Mouse (Mus musculus) CH12.LX (cell line): ENCODE measurements around the gene Il1r2. TPM values are rescaled to one million over a fixed set of nuclear protein-coding genes. Genes with fewer than 3 reads are reported as not detected.

Experiments
- DNase-seq: peaks from one replicate; pipeline ENCODE4 v3.0.0-alpha.2; 2013; ENCODE audit errors: extremely low read depth
- H3K27ac ChIP-seq: 2 replicates; pipeline ENCODE4 v1.5.1; 2012; ENCODE audit warnings: low read depth, mild to moderate bottlenecking, control low read depth, moderate library complexity; ENCODE audit not compliant: insufficient read depth
- H3K27me3 ChIP-seq: replicated peaks from 2 replicates; pipeline ENCODE3; 2012; ENCODE audit warnings: inconsistent platforms
- H3K36me3 ChIP-seq, 2 experiments: replicated peaks in 1 of 2; 2 replicates each; pipeline versions ENCODE3 to v1.6.1; 2012; ENCODE audit warnings: inconsistent platforms in 1 of 2, low read length in 1 of 2, mild to moderate bottlenecking in 1 of 2, mixed read lengths in 1 of 2, moderate library complexity in 1 of 2; ENCODE audit not compliant: control insufficient read depth in 1 of 2, insufficient read depth in 1 of 2
- H3K4me1 ChIP-seq, 2 experiments: 2 replicates each; pipeline ENCODE4 v1.6.1; 2012; ENCODE audit warnings: inconsistent platforms in 1 of 2, moderate library complexity in 1 of 2; ENCODE audit not compliant: insufficient read depth in 2 of 2, control insufficient read depth in 1 of 2
- H3K4me2 ChIP-seq: 2 replicates; pipeline ENCODE4 v1.6.1; 2012; ENCODE audit warnings: low read depth, mild to moderate bottlenecking, control low read depth; ENCODE audit not compliant: poor library complexity, insufficient read depth, severe bottlenecking
- H3K4me3 ChIP-seq, 3 experiments: fragments of 150-350 bp in 1 of 3; sonication (generic) in 1 of 3; replicated peaks in 1 of 3; 2 replicates each; pipeline versions ENCODE3 to v1.5.1; 2011 to 2012; ENCODE audit warnings: low read depth in 2 of 3, low read length in 2 of 3, mild to moderate bottlenecking in 2 of 3, moderate library complexity in 2 of 3, control low read depth in 1 of 3, improper control_type of control experiment in 1 of 3, inconsistent platforms in 1 of 3, mixed read lengths in 1 of 3; ENCODE audit not compliant: poor library complexity in 1 of 3
- H3K79me2 ChIP-seq: replicated peaks from 2 replicates; pipeline ENCODE4 v1.6.1; 2012; ENCODE audit warnings: mild to moderate bottlenecking, moderate library complexity; ENCODE audit not compliant: control insufficient read depth, poor library complexity, insufficient read depth, severe bottlenecking; ENCODE audit errors: extremely low read depth
- H3K9ac ChIP-seq: 2 replicates; pipeline ENCODE4 v1.6.1; 2012; ENCODE audit warnings: low read depth, mild to moderate bottlenecking, control low read depth, moderate library complexity; ENCODE audit not compliant: insufficient read depth
- H3K9me3 ChIP-seq: replicated peaks from 2 replicates; pipeline ENCODE3; 2012; ENCODE audit warnings: low read length, inconsistent platforms, mixed read lengths
- BHLHE40 ChIP-seq: IDR thresholded peaks from 2 replicates; pipeline ENCODE4 v1.6.1; 2011; ENCODE audit warnings: mild to moderate bottlenecking, low read depth, low read length, improper control_type of control experiment
- CHD1 ChIP-seq: IDR thresholded peaks from 2 replicates; pipeline ENCODE4 v1.6.1; 2012; ENCODE audit warnings: low read depth, low read length, improper control_type of control experiment, inconsistent platforms
- CHD2 ChIP-seq: IDR thresholded peaks from 2 replicates; pipeline ENCODE4 v1.6.1; 2011; ENCODE audit warnings: low read length, improper control_type of control experiment
- CTCF ChIP-seq, 2 experiments: IDR thresholded peaks in 1 of 2; conservative IDR thresholded peaks in 1 of 2; 2 replicates each; pipeline ENCODE4 v1.5.1; 2011 to 2012; ENCODE audit warnings: low read depth in 2 of 2, low read length in 2 of 2, improper control_type of control experiment in 1 of 2, inconsistent platforms in 1 of 2, mild to moderate bottlenecking in 1 of 2, moderate library complexity in 1 of 2
- E2F4 ChIP-seq: IDR thresholded peaks from 2 replicates; pipeline ENCODE4 v1.6.1; 2011; ENCODE audit warnings: low read depth, low read length, improper control_type of control experiment; ENCODE audit not compliant: insufficient replicate concordance
- ELF1 ChIP-seq: IDR thresholded peaks from 2 replicates; pipeline ENCODE4 v1.6.1; 2014; ENCODE audit warnings: low read depth, mild to moderate bottlenecking, inconsistent platforms, low read length, improper control_type of control experiment
- EP300 ChIP-seq: IDR thresholded peaks from 2 replicates; pipeline ENCODE4 v1.6.1; 2011; ENCODE audit warnings: low read length, improper control_type of control experiment
- ETS1 ChIP-seq: conservative IDR thresholded peaks from 2 replicates; pipeline ENCODE4 v1.6.1; 2012; ENCODE audit warnings: low read depth, mild to moderate bottlenecking, inconsistent platforms, low read length, improper control_type of control experiment, moderate library complexity
- IRF4 ChIP-seq: IDR thresholded peaks from 2 replicates; pipeline ENCODE4 v1.6.1; 2014; ENCODE audit warnings: low read depth, mild to moderate bottlenecking, inconsistent platforms, low read length, improper control_type of control experiment
- JUND ChIP-seq: conservative IDR thresholded peaks from 2 replicates; pipeline ENCODE4 v1.6.1; 2011; ENCODE audit warnings: low read depth, low read length, improper control_type of control experiment
- MAFK ChIP-seq: IDR thresholded peaks from 2 replicates; pipeline ENCODE4 v1.6.1; 2011; ENCODE audit warnings: low read length, improper control_type of control experiment; ENCODE audit not compliant: insufficient replicate concordance
- MAZ ChIP-seq: IDR thresholded peaks from 2 replicates; pipeline ENCODE4 v1.6.1; 2012; ENCODE audit warnings: low read depth, mild to moderate bottlenecking, inconsistent platforms, low read length, improper control_type of control experiment, moderate library complexity
- MEF2A ChIP-seq: IDR thresholded peaks from 2 replicates; pipeline ENCODE4 v1.6.1; 2014; ENCODE audit warnings: low read depth, mild to moderate bottlenecking, inconsistent platforms, low read length, improper control_type of control experiment, borderline replicate concordance
- MXI1 ChIP-seq: IDR thresholded peaks from 2 replicates; pipeline ENCODE4 v1.6.1; 2011; ENCODE audit warnings: mild to moderate bottlenecking, low read depth, low read length, improper control_type of control experiment
- MYC ChIP-seq: IDR thresholded peaks from 2 replicates; pipeline ENCODE4 v1.6.1; 2011; ENCODE audit warnings: low read depth, mild to moderate bottlenecking, improper control_type of control experiment, low read length
- NELFE ChIP-seq: IDR thresholded peaks from 2 replicates; pipeline ENCODE4 v1.6.1; 2011; ENCODE audit warnings: low read depth, low read length, improper control_type of control experiment
- NRF1 ChIP-seq: IDR thresholded peaks from 2 replicates; pipeline ENCODE4 v1.6.1; 2014; ENCODE audit warnings: low read depth, mild to moderate bottlenecking, inconsistent platforms, low read length, improper control_type of control experiment, moderate library complexity
- POLR2A ChIP-seq: IDR thresholded peaks from 2 replicates; pipeline ENCODE4 v1.6.1; 2011; ENCODE audit warnings: low read depth, mild to moderate bottlenecking, improper control_type of control experiment, low read length
- RAD21 ChIP-seq: IDR thresholded peaks from 2 replicates; pipeline ENCODE4 v1.6.1; 2011; ENCODE audit warnings: low read depth, mild to moderate bottlenecking, low read length, improper control_type of control experiment, moderate library complexity
- RCOR1 ChIP-seq: conservative IDR thresholded peaks from 2 replicates; pipeline ENCODE4 v1.6.1; 2012; ENCODE audit warnings: low read depth, mild to moderate bottlenecking, inconsistent platforms, low read length, improper control_type of control experiment
- SIN3A ChIP-seq: IDR thresholded peaks from 2 replicates; pipeline ENCODE4 v1.6.1; 2012; ENCODE audit warnings: low read length, improper control_type of control experiment, inconsistent platforms
- TBP ChIP-seq: conservative IDR thresholded peaks from 2 replicates; pipeline ENCODE4 v1.6.1; 2011; ENCODE audit warnings: low read depth, low read length, improper control_type of control experiment
- TCF12 ChIP-seq: IDR thresholded peaks from 2 replicates; pipeline ENCODE4 v1.6.1; 2014; ENCODE audit warnings: low read depth, mild to moderate bottlenecking, inconsistent platforms, low read length, improper control_type of control experiment
- UBTF ChIP-seq: IDR thresholded peaks from 2 replicates; pipeline ENCODE4 v1.6.1; 2012; ENCODE audit warnings: low read depth, mild to moderate bottlenecking, inconsistent platforms, low read length, improper control_type of control experiment, moderate library complexity
- USF1 ChIP-seq: IDR thresholded peaks from 2 replicates; pipeline ENCODE4 v1.6.1; 2014; ENCODE audit warnings: low read depth, mild to moderate bottlenecking, inconsistent platforms, low read length, improper control_type of control experiment
- USF2 ChIP-seq: conservative IDR thresholded peaks from 2 replicates; pipeline ENCODE4 v1.6.1; 2011; ENCODE audit warnings: low read depth, low read length, improper control_type of control experiment
- ZC3H11A ChIP-seq: IDR thresholded peaks from 2 replicates; pipeline ENCODE4 v1.6.1; 2012; ENCODE audit warnings: low read depth, mild to moderate bottlenecking, inconsistent platforms, low read length, improper control_type of control experiment
- ZKSCAN1 ChIP-seq: IDR thresholded peaks from 2 replicates; pipeline ENCODE4 v1.6.1; 2012; ENCODE audit warnings: low read depth, inconsistent platforms, low read length, improper control_type of control experiment, borderline replicate concordance
- ZMIZ1 ChIP-seq: IDR thresholded peaks from 2 replicates; pipeline ENCODE4 v1.6.1; 2012; ENCODE audit warnings: low read depth, mild to moderate bottlenecking, inconsistent platforms, low read length, improper control_type of control experiment
- ZNF384 ChIP-seq: IDR thresholded peaks from 2 replicates; pipeline ENCODE4 v1.6.1; 2012; ENCODE audit warnings: low read depth, low read length, improper control_type of control experiment, inconsistent platforms
- dilution Hi-C: fragments of 300-500 bp; cut with MboI; formaldehyde crosslinking; loops from 2 replicates; pipeline ENCODE4 v1.14.3; 2020; ENCODE audit warnings: low sequenced_read_pairs; ENCODE audit not compliant: extremely low pct_unique_long_range_greater_than_20kb, extremely low pct_ligation_motif_present
- in situ Hi-C: fragments of 300-500 bp; cut with MboI; formaldehyde crosslinking; loops from 3 replicates; pipeline ENCODE4 v1.14.3; 2019; ENCODE audit warnings: low sequenced_read_pairs, low pct_ligation_motif_present, low pct_unique_long_range_greater_than_20kb, mixed read lengths
- polyA plus RNA-seq: library from polyadenylated mRNA; unstranded; fragments of >175 nt; gene quantifications from 2 replicates; pipeline ENCODE4 v1.2.1, GENCODE M21; 2012; ENCODE audit warnings: low read depth; ENCODE audit not compliant: insufficient read length
- total RNA-seq, 2 experiments: library from RNA; depleted of rRNA; stranded (reverse); fragments of 300-350 nt in 1 of 2; fragments of >200 nt in 1 of 2; gene quantifications; 2 replicates each; pipeline ENCODE4 v1.2.3; 2012 to 2014

The Il1r2 gene
- total and polyA plus RNA-seq, 3 experiments, result 0.13 to 2.2 (median 1.1) TPM

- DNase-seq, result no peak
- Histone ChIP-seq H3K27ac (no peak overlapping the region), H3K79me2 (no peaks in the 10 kb centered on the region), H3K9ac (no peak overlapping the region), H3K36me3 (no peaks in the 10 kb centered on the region), H3K4me3 (no peak overlapping the region), H3K4me1 (peaks cover 4 to 22% of the 10 kb centered on the region in 2 experiments; a peak in 2 of 4 replicates), H3K9me3 (peaks cover 3% of the 10 kb centered on the region), H3K4me2 (no peak overlapping the region), H3K27me3 (no peaks in the 10 kb centered on the region)
- no peak for TF ChIP-seq ZNF384
- TF ChIP-seq ELF1, result no peak
- no peak for TF ChIP-seq TBP
- TF ChIP-seq UBTF, result no peak
- no peak for TF ChIP-seq MXI1
- no peak for TF ChIP-seq TCF12
- no peak for TF ChIP-seq SIN3A
- no peak for TF ChIP-seq MYC
- no peak for TF ChIP-seq NRF1
- TF ChIP-seq EP300, result no peak
- TF ChIP-seq POLR2A, result no peak
- TF ChIP-seq MAFK, result no peak
- TF ChIP-seq USF1, result no peak
- no peak for TF ChIP-seq NELFE
- no peak for TF ChIP-seq CHD1
- TF ChIP-seq RCOR1, result no peak
- no peak for TF ChIP-seq USF2
- TF ChIP-seq JUND, result no peak
- no peak for TF ChIP-seq MAZ
- dilution Hi-C loops, result no loop called here
- in situ Hi-C loops, result no loop called here
These were observed 28.2 kb upstream of the Il1r2 start for GRCm38 (mm10) chr1:40045686-40046085.

DNA sequence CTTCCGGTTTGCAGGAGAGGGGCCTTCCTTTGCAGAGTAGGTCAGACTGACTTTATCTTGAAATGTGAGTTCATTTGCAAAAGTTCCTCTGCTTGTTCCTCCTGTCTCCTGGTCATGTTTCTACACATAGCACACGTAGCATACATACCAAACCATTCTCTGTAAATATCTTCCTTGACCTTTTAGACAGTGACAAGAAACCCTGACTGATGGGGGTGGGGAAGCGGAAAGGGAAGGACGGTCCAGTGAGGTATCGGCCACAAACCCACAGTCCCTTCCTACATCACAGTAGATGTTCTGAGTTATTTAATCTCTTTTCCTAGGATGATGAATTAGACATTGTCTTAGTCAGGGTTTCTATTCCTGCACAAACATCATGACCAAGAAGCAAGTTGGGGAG, 27.3 kb upstream of the Il1r2 start:
- Histone ChIP-seq H3K9me3 (peaks cover 3% of the 10 kb centered on the region), H3K27ac (no peak overlapping the region), H3K4me3 (no peak overlapping the region), H3K27me3 (no peaks in the 10 kb centered on the region), H3K4me1 (peaks cover 7 to 26% of the 10 kb centered on the region in 2 experiments; a peak in 2 of 4 replicates), H3K79me2 (no peaks in the 10 kb centered on the region), H3K9ac (no peak overlapping the region)
- no peak for DNase-seq
- dilution Hi-C loops, result no loop called here
- TF ChIP-seq CHD2 (no peak), EP300 (no peak), IRF4 (no peak), CTCF (conservative IDR thresholded peaks at IDR 0.05 in 1 of 2, IDR thresholded peaks at IDR 0.05 in 1 of 2; ENCODE audit: low read depth in 2 of 2, low read length in 2 of 2) (no peak), MEF2A (no peak), ZKSCAN1 (no peak), ZMIZ1 (no peak), RAD21 (no peak), E2F4 (no peak), USF1 (no peak), TBP (no peak), ETS1 (no peak), SIN3A (no peak), ZC3H11A (no peak), BHLHE40 (no peak), MAZ (no peak)
- TF ChIP-seq, all 38 proteins: peak for 0
- Histone ChIP-seq H3K4me2 (no peak overlapping the region), H3K36me3 (no peaks in the 10 kb centered on the region)
- in situ Hi-C loops, result no loop called here
